Mouse (Mus musculus): Measurements from ENCODE around the gene Rgs7bp. TPM values are rescaled to one million over a fixed set of nuclear protein-coding genes. Genes with fewer than 3 reads are reported as not detected.

The Rgs7bp gene
- polyA plus RNA-seq (2012; rRNA removed): 0.08 and 0.11 TPM in 2 replicates

GRCm38 (mm10) chr13:105054181-105054940 is at the start of gene Rgs7bp:
Rgs7bp (minus strand) TSS chr13:105054930.
- peaks cover 6% of the 10 kb centered on the region; the same call in 1 of the 2 replicates for H3K4me1 ChIP-seq (ENCODE audit: control insufficient read depth, insufficient read depth, low read length)
- H3K27ac ChIP-seq (ENCODE audit: control insufficient read depth, insufficient read depth, low read depth, low read length): no peak within 1 kb of the TSS
- H3K27me3 ChIP-seq (ENCODE audit: control insufficient read depth, insufficient read depth, low read length): no peaks in the 10 kb centered on the region
- H3K4me3 ChIP-seq (ENCODE audit: control insufficient read depth, low read depth, low read length): peak within 1 kb of the TSS; percentile 62
- H3K36me3 ChIP-seq (ENCODE audit: control insufficient read depth, insufficient read depth, low read length): no peaks in the 10 kb centered on the region
- TF ChIP-seq POLR2A (IDR thresholded peaks at IDR 0.05; ENCODE audit: control insufficient read depth, low read depth, low read length): no peak
- no peak for TF ChIP-seq CTCF (IDR thresholded peaks at IDR 0.05; ENCODE audit: control insufficient read depth, insufficient read depth, insufficient replicate concordance, low read depth, low read length)

GRCm38 (mm10) chr13:105104385-105104784 is 49.7 kb upstream of the Rgs7bp start:
- H3K4me3 ChIP-seq (ENCODE audit: control insufficient read depth, low read depth, low read length): no peak overlapping the region
- no peak overlapping the region for H3K27ac ChIP-seq (ENCODE audit: control insufficient read depth, insufficient read depth, low read depth, low read length)
- no peak for TF ChIP-seq CTCF (IDR thresholded peaks at IDR 0.05; ENCODE audit: control insufficient read depth, insufficient read depth, insufficient replicate concordance, low read depth, low read length)
- TF ChIP-seq POLR2A (IDR thresholded peaks at IDR 0.05; ENCODE audit: control insufficient read depth, low read depth, low read length): no peak
- no peaks in the 10 kb centered on the region for H3K27me3 ChIP-seq (ENCODE audit: control insufficient read depth, insufficient read depth, low read length)
- no peaks in the 10 kb centered on the region for H3K36me3 ChIP-seq (ENCODE audit: control insufficient read depth, insufficient read depth, low read length)
- H3K4me1 ChIP-seq (ENCODE audit: control insufficient read depth, insufficient read depth, low read length): no peaks in the 10 kb centered on the region

- Histone ChIP-seq H3K27ac (ENCODE audit: control insufficient read depth, insufficient read depth, low read depth, low read length) (no peak overlapping the region), H3K4me1 (ENCODE audit: control insufficient read depth, insufficient read depth, low read length) (no peaks in the 10 kb centered on the region)
Measured at GRCm38 (mm10) chr13:105100705-105101104, 46.0 kb upstream of the Rgs7bp start.

GRCm38 (mm10) chr13:105096316-105096715 is 41.6 kb upstream of the Rgs7bp start:
- no peaks in the 10 kb centered on the region for H3K27me3 ChIP-seq (ENCODE audit: control insufficient read depth, insufficient read depth, low read length)
- H3K4me3 ChIP-seq (ENCODE audit: control insufficient read depth, low read depth, low read length): no peak overlapping the region
- H3K27ac ChIP-seq (ENCODE audit: control insufficient read depth, insufficient read depth, low read depth, low read length): no peak overlapping the region
- H3K36me3 ChIP-seq (ENCODE audit: control insufficient read depth, insufficient read depth, low read length): no peaks in the 10 kb centered on the region
- TF ChIP-seq POLR2A (IDR thresholded peaks at IDR 0.05; ENCODE audit: control insufficient read depth, low read depth, low read length): no peak
- TF ChIP-seq CTCF (IDR thresholded peaks at IDR 0.05; ENCODE audit: control insufficient read depth, insufficient read depth, insufficient replicate concordance, low read depth, low read length): no peak
- H3K4me1 ChIP-seq (ENCODE audit: control insufficient read depth, insufficient read depth, low read length): no peaks in the 10 kb centered on the region

More at GRCm38 (mm10) chr13:105100705-105101104, 46.0 kb upstream of the Rgs7bp start:
- H3K27me3 ChIP-seq (ENCODE audit: control insufficient read depth, insufficient read depth, low read length): no peaks in the 10 kb centered on the region
- no peaks in the 10 kb centered on the region for H3K36me3 ChIP-seq (ENCODE audit: control insufficient read depth, insufficient read depth, low read length)
- no peak overlapping the region for H3K4me3 ChIP-seq (ENCODE audit: control insufficient read depth, low read depth, low read length)
- no peak for TF ChIP-seq POLR2A (IDR thresholded peaks at IDR 0.05; ENCODE audit: control insufficient read depth, low read depth, low read length)

- Histone ChIP-seq H3K4me3 (ENCODE audit: control insufficient read depth, low read depth, low read length) (no peak overlapping the region), H3K27me3 (ENCODE audit: control insufficient read depth, insufficient read depth, low read length) (no peaks in the 10 kb centered on the region), H3K36me3 (ENCODE audit: control insufficient read depth, insufficient read depth, low read length) (no peaks in the 10 kb centered on the region), H3K4me1 (ENCODE audit: control insufficient read depth, insufficient read depth, low read length) (no peaks in the 10 kb centered on the region), H3K27ac (ENCODE audit: control insufficient read depth, insufficient read depth, low read depth, low read length) (no peak overlapping the region)
- TF ChIP-seq POLR2A (IDR thresholded peaks at IDR 0.05; ENCODE audit: control insufficient read depth, low read depth, low read length) (no peak), CTCF (IDR thresholded peaks at IDR 0.05; ENCODE audit: control insufficient read depth, insufficient read depth, insufficient replicate concordance, low read depth, low read length) (no peak)
Measured at GRCm38 (mm10) chr13:105089276-105089675, 34.5 kb upstream of the Rgs7bp start.

- H3K27me3 ChIP-seq (ENCODE audit: control insufficient read depth, insufficient read depth, low read length): no peaks in the 10 kb centered on the region
- no peaks in the 10 kb centered on the region for H3K36me3 ChIP-seq (ENCODE audit: control insufficient read depth, insufficient read depth, low read length)
- TF ChIP-seq POLR2A (IDR thresholded peaks at IDR 0.05; ENCODE audit: control insufficient read depth, low read depth, low read length) (peak; percentile 96), CTCF (IDR thresholded peaks at IDR 0.05; ENCODE audit: control insufficient read depth, insufficient read depth, insufficient replicate concordance, low read depth, low read length) (no peak)
- peak within 1 kb of the TSS; percentile 68 for H3K27ac ChIP-seq (ENCODE audit: control insufficient read depth, insufficient read depth, low read depth, low read length)
- H3K4me1 ChIP-seq (ENCODE audit: control insufficient read depth, insufficient read depth, low read length): no peaks in the 10 kb centered on the region; the same call in 1 of the 2 replicates
- peak within 1 kb of the TSS; percentile 94 for H3K4me3 ChIP-seq (ENCODE audit: control insufficient read depth, low read depth, low read length)
Measured at GRCm38 (mm10) chr13:105081862-105082261, 27.1 kb upstream of the Rgs7bp start, which contains the start of gene 4933425L06Rik. 4933425L06Rik (plus strand) TSS chr13:105082122.

GRCm38 (mm10) chr13:105066890-105067845 is 12.4 kb upstream of the Rgs7bp start:
- Histone ChIP-seq H3K27ac (ENCODE audit: control insufficient read depth, insufficient read depth, low read depth, low read length) (no peak overlapping the region), H3K4me3 (ENCODE audit: control insufficient read depth, low read depth, low read length) (no peak overlapping the region), H3K36me3 (ENCODE audit: control insufficient read depth, insufficient read depth, low read length) (no peaks in the 10 kb centered on the region), H3K4me1 (ENCODE audit: control insufficient read depth, insufficient read depth, low read length) (no peaks in the 10 kb centered on the region), H3K27me3 (ENCODE audit: control insufficient read depth, insufficient read depth, low read length) (no peaks in the 10 kb centered on the region)
- TF ChIP-seq POLR2A (IDR thresholded peaks at IDR 0.05; ENCODE audit: control insufficient read depth, low read depth, low read length) (no peak), CTCF (IDR thresholded peaks at IDR 0.05; ENCODE audit: control insufficient read depth, insufficient read depth, insufficient replicate concordance, low read depth, low read length) (no peak)

Data from testis, adult 2 months (tissue).